Mouse (Mus musculus) heart, adult 18-20 months (tissue): ENCODE data around the gene Gm5431. TPM values are rescaled to one million over a fixed set of nuclear protein-coding genes. Genes with fewer than 3 reads are reported as not detected.
"Not testable (repeated sequence)": the region's sequence is repeated elsewhere in the genome, so short reads cannot be mapped to it uniquely, and the experiment has no call there.

Experiments used
- DNase-seq, 2 experiments: peaks; one replicate each; pipeline ENCODE4 v3.0.0; 2021 to 2022; ENCODE audit warnings: mixed read lengths in 1 of 2
- long read RNA-seq, 2 experiments: library from polyadenylated mRNA; stranded (forward); transcript quantifications; one replicate each; pipeline ENCODE4 v2.0.0; 2021
- total RNA-seq, 2 experiments: library from RNA; stranded (reverse); gene quantifications; 2 replicates each; pipeline ENCODE4 v1.2.3; 2021

The Gm5431 gene
- 1 to 10 TPM; 2.5 to 3.5 TPM for total RNA-seq
- long read RNA-seq, experiment 1, partial matches to known transcripts = 1 of 2 reads
- long read RNA-seq, experiment 1, other reads (novel, unspliced or antisense) = 1 of 2 reads
- long read RNA-seq, experiment 2 = 0 reads

GRCm38 (mm10) chr11:48902021-48902420 is at the start of gene Gm5431:
Gene Gm5431 (minus strand): TSS chr11:48902214.
- DNase-seq = peak in 1 of 2 experiments; percentile 44

DNA sequence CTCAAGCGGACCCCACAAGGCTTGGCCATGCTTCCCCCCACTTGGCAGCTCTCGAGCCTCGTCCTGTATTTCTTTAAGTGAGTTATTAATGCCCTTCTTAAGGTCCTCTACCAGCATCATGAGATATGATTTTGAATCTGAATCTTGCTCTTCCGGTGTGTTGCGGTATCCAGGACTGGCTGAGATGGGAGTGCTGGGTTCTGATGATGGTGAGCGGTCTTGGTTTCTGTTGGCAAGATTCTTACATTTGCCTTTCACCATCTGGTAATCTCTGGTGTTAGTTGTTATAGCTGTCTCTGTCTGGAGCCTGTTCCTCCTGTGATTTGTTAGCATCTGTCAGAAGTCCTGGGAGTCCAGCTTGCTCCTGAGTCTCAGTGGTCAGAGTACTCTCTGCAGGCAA is 44.1 kb upstream of the Gm5431 start, which contains the start of gene Psme2b:
Gene Psme2b (minus strand): TSS at position 101 of the 400 bp plus-strand sequence.
- not testable (repeated sequence) for DNase-seq

GRCm38 (mm10) chr11:48939286-48939685 is 37.3 kb upstream of the Gm5431 start:
- not testable (repeated sequence) for DNase-seq

- DNase-seq = not testable (repeated sequence)
Observed at GRCm38 (mm10) chr11:48935291-48935690, 33.3 kb upstream of the Gm5431 start.

DNA sequence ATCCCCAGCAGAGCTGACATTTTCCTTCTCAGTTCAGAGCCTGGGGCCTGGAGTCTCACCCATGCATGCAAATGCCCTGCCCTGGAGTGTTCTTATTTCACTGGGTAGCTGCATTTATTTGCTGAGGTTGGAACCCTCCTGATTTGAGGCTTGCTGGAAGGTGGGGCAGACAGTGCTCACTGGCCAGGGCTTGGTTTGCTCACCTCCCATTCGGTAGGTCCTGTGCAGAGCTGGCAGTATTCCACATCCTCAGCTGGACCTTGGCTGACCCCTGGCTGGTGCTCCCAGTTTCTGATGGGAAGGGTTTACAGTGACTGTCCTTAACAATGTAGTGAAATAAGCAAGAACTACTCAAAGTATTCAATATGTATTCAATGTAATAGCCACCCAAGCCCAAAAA is 31.9 kb upstream of the Gm5431 start:
- not testable (repeated sequence) for DNase-seq

GRCm38 (mm10) chr11:48933422-48933821 is 31.4 kb upstream of the Gm5431 start:
- not testable (repeated sequence) for DNase-seq

DNA sequence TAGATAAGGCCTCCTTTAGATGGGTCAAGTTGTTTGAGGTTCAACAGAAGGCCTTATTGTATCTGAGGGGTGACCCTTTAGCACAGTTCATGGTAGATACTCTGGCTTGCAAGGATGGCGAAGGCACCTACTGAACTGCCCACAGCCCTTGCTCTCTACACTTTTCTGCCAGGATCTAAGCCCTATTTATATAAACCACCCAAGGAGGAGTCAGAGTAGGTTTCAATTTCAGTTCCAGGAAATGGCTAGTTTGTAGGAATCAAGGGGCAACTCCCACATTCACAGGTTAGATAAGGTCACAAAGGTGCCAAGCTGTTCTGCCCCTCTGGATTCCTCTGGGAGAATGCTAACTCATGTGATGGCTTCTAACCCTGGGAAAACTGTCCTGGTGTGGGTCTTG is 26.1 kb upstream of the Gm5431 start:
- DNase-seq = not testable (repeated sequence)

- not testable (repeated sequence) for DNase-seq
Observed at GRCm38 (mm10) chr11:48926437-48926836, 24.4 kb upstream of the Gm5431 start.

GRCm38 (mm10) chr11:48923818-48924217 is 21.8 kb upstream of the Gm5431 start:
- DNase-seq = not testable (repeated sequence)

DNA sequence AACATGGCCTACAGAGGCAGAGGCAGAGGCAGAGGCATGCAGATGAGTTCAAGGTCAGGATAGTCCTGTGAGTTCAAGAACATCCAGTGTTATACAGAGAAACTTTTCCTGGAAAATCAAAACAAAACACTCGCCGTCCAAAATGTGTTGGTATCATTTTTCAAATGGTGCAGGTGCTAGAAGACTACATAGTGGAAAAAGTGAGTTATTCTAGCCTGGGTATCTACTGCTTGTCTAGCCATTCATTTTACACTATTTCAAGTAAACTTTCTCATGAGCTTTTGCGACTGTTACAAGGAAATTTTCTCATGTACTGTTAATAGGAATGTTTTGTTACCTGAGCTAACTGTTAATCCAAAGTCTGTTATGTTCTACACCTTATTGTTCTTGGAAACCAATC is 16.4 kb upstream of the Gm5431 start:
- no peak for DNase-seq

DNA sequence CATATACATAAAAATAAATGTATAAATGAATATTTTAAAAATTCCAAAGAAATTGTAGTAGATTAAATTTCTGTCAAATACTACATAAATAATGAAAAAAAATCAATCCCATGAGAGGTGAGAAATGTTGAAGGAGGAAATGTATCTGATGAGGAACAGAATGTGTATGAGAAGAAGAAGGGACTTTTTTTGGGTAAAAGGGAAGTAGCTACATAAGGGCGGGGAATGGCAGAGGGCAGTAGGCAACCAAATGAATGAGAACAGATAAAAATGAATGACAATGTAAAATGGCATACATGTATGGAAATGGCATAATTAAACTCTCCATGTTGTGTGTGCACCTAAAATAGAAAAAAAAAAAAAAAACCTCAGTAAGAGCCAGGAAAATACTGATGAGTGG is 11.6 kb upstream of the Gm5431 start:
- DNase-seq = no peak

GRCm38 (mm10) chr11:48908459-48908858 is 6.4 kb upstream of the Gm5431 start:
- no peak for DNase-seq

DNA sequence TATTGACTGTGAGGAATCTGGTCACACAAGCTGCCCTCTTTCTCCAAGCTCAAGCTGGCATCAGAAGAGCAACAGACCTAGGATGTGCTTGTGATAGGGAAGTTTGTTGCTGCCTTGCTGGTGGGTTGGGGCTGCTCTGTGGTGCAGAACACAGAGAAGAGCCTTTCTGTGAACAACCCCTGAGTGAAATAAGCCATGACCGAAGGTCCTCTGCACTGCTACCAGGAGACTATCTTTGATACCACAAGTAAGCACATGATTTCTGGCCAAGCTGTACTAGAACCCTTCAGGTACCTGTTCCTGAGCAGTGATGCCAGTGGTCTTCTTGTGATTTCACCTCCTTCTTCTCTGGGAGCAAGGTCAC is 465 bp downstream of the Gm5431 start:
- DNase-seq = not testable (repeated sequence)

GRCm38 (mm10) chr11:48900654-48901566 is 1.1 kb downstream of the Gm5431 start:
- peak; percentile 22 to 42 for DNase-seq

GRCm38 (mm10) chr11:48898812-48899431 is 3.1 kb downstream of the Gm5431 start:
- no peak for DNase-seq

DNA sequence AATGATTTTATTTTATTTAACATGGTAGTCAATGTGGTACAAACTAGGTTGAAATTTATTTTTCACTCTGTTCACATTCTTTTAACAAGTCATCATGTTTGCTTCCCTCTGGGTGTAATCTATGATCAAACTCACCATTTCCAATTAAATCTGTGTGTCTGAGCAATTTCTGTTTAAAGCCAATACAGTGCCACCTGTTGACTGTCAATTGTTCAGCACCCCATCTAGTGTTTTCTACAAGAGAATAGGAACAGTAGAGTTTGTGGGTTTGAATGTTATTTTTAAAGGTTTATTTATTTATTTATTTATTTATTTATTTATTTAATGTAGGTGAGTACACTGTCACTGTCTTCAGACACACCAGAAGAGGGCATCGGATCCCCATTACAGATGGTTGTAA is 25.3 kb downstream of the Gm5431 start:
- no peak for DNase-seq

DNA sequence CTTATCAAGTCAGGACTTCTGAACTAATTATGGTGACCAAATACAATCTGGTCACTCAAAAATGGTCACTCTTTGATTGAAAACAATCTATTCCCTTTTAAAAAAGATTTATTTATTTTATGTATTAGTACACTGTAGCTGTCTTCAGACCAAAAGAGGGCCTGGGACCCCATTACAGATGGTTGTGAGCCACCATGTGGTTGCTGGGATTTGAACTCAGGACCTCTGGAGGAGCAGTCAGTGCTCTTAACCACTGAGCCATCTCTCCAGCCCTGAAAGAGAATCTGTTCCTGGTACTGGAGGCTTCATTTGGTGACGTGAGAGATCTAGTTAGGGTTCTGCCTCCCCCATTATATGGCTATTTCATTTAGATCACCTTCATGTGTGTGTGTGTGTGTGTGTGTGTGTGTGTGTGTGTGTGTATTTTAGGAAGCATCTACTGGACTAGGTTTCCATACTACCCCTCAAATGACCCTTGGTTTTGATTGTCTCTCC is 26.6 kb downstream of the Gm5431 start:
- not testable (repeated sequence) for DNase-seq

DNA sequence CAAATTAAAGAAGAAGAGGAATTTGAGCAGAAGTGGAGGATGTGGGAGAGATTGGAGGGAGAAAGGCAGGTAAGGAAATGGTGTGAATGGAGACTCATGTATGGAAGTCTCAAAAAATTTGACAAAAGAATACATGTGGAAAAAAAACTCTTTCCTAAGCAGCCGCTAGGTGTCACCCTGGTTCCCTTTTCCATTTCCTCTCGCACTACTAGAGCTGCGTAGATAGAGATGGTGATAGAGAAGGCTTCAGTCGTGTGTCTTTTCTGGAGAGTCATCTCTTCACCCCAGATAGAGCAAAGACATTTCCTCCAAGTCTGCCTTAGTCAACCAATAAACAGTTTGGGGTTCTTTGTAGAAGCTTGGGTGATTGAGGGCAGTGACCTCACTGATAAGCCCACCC is 27.5 kb downstream of the Gm5431 start:
- peak; percentile 69 to 71 for DNase-seq

- DNase-seq = no peak
Observed at GRCm38 (mm10) chr11:48873591-48874290, 28.3 kb downstream of the Gm5431 start.

GRCm38 (mm10) chr11:48872695-48873300 is 29.2 kb downstream of the Gm5431 start:
- no peak for DNase-seq

GRCm38 (mm10) chr11:48871817-48872541 is 30.0 kb downstream of the Gm5431 start:
- DNase-seq = peak; percentile 76 to 82
